Mouse (Mus musculus): ENCODE results near the gene Rbbp4.
A peak's percentile ranks its signal among the peaks of the same experiment; 100 is the strongest.

GRCm38 (mm10) chr4:129376961-129377545, 41.9 kb upstream of the Rbbp4 start:
- TF ChIP-seq POLR2A (IDR thresholded peaks at IDR 0.05; ENCODE audit: borderline replicate concordance, control insufficient read depth, low read depth, low read length) (no peak; the same call in 1 of the 2 replicates), CTCF (IDR thresholded peaks at IDR 0.05; ENCODE audit: control insufficient read depth, insufficient read depth, low read length) (peak; percentile 3; the same call in 1 of the 2 replicates)

Measured in bone marrow, adult 2 months (tissue).